Mouse (Mus musculus): Measurements from ENCODE around the gene Fam170b.
A peak's percentile ranks its signal among the peaks of the same experiment; 100 is the strongest.

Gene Fam170b

DNA sequence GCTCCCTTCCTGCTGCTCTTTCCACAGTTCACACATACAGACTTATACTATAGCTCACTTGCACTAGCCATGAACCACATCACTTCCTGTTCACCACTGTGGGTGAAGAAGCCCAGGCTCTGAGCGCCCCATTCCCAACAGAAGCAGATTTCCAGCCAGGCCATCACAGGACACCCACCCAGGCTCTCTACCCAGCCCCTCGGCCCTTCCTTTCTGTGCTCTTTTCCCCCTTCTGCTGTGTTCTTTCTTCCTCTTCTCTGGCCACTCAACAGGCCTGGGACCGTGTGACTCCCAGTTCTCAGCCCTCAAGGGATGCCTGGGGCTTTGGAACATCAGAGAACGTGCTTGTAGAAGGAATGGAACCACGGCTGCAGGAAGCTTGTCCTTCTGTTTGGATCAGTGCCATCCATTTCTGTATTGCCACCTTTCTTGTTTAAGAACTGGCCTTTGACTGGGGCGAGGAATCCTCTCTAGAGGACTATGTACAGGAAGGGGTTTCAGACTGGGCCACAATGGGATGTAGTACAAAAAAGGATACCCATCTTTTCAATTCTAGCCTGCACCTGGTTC lies 25.3 kb downstream of the Fam170b start:
- TF ChIP-seq GATA4 (IDR thresholded peaks at IDR 0.05; ENCODE audit: insufficient replicate concordance, low read length): no peak

DNA sequence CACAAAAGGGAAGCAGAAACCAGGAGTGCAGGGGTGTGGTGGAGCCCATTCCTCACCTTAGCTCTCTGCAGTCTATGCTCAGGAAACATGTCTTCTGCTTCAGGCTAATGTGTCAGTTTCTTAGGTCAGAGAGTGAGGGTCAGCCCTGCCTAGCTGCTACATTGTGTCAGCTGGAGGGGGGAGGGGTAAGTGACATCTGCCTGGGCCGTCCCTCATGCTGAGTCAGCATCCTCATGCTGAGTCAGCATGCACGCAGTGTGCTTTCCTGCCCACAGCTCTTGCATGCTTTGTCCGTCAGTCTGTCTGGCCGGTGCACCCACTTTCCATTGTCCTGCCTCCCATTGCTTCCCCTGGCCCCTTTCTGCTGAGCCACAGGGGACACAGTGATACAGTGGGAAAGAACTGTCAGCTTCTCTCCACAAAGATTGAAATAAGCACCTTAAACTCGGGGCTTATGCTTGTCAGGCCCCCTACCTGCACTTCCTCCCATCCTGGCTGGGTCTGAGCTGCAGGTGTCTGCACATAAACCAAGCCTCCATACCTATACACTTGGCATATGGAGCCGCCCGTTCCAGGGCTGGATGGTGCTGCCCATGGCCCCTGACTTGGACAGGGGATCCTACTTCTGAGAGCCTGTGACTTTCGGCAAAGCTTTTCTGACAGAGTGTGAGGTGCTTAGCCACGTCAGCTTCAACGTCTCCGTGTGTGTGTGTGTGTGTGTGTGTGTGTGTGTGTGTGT lies 26.2 kb downstream of the Fam170b start:
- no peak for TF ChIP-seq GATA4 (IDR thresholded peaks at IDR 0.05; ENCODE audit: insufficient replicate concordance, low read length)

DNA sequence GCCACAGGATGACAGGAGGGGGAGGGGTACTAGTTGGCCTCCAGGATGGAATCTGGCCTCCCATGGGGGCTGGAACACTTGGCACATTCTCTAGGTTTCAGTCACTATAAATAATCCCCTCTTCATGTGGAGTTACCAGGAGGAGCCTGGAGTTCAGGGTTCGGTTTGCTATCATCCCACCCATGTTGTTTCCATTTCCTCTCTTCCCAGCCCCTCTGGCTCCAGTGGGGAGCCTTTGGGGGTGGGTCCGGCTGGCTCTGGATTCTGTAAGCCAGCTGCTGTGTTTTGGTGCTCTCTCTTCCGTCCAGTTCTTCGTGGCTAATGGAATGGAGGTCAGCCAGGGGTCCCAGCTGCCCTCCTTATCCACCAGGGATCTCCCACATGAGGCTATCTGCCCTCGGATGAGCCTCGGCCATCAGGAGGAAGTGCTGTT lies 27.4 kb downstream of the Fam170b start:
- no peak for TF ChIP-seq GATA4 (IDR thresholded peaks at IDR 0.05; ENCODE audit: insufficient replicate concordance, low read length)

DNA sequence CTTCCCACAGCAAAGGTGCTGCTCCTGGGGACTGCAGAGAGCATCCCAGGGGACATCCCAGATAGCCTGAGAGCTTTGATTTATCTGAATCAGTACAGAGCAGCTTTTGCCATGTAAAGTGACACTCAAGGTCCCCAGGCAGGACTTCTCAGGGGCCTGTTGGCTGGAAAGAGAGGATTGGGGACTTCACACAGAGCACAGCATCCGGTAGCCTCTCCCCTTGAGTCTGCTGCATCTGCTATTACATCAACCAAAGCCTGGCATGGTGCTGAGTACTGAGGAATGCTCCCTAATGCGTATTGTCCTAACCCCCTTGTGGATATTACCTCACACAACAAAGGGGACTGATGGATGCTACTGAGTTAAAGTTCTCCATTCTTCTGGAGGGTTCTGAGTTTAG lies 27.9 kb downstream of the Fam170b start:
- TF ChIP-seq GATA4 (IDR thresholded peaks at IDR 0.05; ENCODE audit: insufficient replicate concordance, low read length): no peak

DNA sequence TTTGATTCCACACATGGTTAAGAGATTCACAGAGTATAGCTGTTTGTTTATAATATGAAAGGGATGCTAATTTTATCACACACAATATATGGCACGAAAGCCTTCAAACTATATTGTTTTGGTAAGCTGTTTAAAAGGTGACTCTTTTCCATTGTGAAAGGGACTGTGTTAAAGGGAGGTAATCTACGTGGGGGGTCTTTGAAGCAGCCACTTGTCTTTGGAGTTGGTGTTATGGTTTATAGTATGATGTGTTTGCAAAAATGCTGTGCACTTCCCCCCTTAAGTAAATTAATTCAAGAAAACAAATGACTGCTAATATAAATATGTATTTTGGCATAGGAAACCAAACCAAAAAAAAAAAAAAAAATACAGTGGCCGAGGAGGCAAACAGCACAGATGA lies 31.6 kb downstream of the Fam170b start:
- no peak for TF ChIP-seq GATA4 (IDR thresholded peaks at IDR 0.05; ENCODE audit: insufficient replicate concordance, low read length)

DNA sequence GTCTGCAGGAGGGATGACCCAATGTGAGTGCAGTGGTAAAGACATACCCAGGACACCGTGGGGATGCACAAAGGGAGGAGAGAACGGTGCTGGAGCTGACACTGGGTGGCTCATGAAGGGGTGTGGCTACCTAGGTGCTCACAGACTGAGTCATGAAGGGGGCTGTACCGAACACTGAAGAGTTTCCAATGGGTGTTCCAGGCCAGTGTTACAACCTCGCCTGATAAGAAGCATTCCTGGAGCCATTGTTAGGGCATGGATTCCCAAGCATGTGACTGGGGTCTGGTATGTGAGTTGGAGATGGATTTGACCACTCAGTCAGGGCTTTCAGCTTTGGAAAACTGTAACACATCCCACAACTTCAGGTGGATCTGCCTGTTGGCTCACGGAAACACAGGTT lies 38.2 kb downstream of the Fam170b start:
- no peak for TF ChIP-seq GATA4 (IDR thresholded peaks at IDR 0.05; ENCODE audit: insufficient replicate concordance, low read length)

DNA sequence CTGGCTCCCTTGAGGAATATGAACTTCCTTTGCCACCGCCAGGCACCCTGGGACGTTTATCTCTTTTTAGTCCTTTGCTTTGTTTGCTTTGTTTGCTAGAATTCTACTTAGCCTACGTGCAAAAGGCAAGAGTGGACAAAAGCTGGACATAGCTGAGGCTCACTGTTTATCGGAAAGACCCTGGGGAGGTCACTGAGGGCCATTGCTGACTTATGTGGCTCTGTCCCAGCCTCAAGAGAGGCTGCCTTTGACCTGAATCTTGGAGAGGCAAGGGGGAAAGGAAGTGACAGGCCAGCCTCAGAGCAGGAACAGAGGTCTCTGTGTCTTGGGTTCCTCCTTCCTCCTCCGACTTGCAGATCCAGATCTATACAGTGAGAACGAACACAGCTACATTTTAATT lies 43.8 kb downstream of the Fam170b start:
- TF ChIP-seq GATA4 (IDR thresholded peaks at IDR 0.05; ENCODE audit: insufficient replicate concordance, low read length): peak; percentile 72; the same call in 1 of the 2 replicates

DNA sequence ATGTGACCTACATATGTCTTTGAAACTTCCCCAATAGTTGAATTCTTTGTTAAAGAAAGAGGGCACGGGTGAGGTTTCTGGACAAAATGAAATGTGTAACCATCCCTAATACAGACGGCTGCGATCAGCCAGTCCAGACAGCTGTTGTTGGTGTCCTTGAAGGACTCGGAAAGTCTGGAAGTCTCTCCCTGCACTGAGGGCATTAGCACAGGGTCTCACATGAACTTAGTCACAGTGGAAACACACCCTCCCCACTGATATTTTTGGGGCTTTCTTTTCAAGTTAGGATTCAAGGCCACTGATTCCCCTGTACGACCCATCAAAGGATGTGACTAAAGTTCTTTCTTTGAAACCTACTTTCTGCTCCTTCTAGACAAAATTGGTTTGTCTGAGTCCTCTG lies 46.6 kb downstream of the Fam170b start:
- no peak for TF ChIP-seq GATA4 (IDR thresholded peaks at IDR 0.05; ENCODE audit: insufficient replicate concordance, low read length)

DNA sequence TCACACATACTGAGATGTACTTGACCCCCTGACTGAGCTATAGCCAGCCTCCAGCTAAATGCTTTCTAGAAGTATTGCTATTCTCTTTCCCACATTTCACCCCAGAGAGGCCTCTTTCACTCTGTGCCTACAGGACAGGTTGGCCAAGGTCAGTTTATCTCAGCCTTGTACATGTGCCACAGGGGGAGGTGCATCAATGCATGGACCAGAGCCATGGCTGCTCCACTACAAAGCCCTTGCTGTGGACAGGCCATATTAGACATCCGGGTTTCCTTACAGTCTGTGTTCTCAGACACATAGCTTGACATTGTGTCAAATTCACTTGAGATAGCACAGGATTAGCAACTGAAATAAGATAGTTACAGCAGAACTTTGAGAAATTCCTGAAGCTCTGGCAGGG lies 47.9 kb downstream of the Fam170b start:
- no peak for TF ChIP-seq GATA4 (IDR thresholded peaks at IDR 0.05; ENCODE audit: insufficient replicate concordance, low read length)

Measured in liver, adult (tissue).